13 mouse cellular contexts compared by ENCODE assay signal in genomic region chr12:106030796-106031195, GRCm38 (mm10). TPM values are rescaled to one million over a fixed set of nuclear protein-coding genes. Genes with fewer than 3 reads are reported as not detected.
A peak's percentile ranks its signal among the peaks of the same experiment; 100 is the strongest.
DNase-seq lines count a peak whose midpoint lies in the region; ATAC-seq and TF ChIP-seq lines count a peak whose summit lies in the region.
"Had no signal": no experiment of that assay in that cellular context is flagged by ENCODE, and none has a peak within 500 bp of the region (broad histone marks: within the 10 kb centered on the region; RNA-seq: fewer than 3 reads in every experiment).

No protein-coding gene starts in this region.

- ATAC-seq in forebrain, embryonic 16.5 days: no peak
- ATAC-seq in forebrain, embryonic 12.5 days (ENCODE audit: low FRiP score): no peak
- ATAC-seq in liver, postnatal 0 days: no peak
- ATAC-seq: midbrain, embryonic 16.5 days had no signal

- H3K4me3 ChIP-seq in forebrain, embryonic 16.5 days (replicated peaks; ENCODE audit: low read length): no peak overlapping the region
- H3K4me3 ChIP-seq in forebrain, embryonic 12.5 days (replicated peaks): no peak overlapping the region
- H3K4me3 ChIP-seq in bone marrow macrophage, adult 2 months (ENCODE audit: insufficient read depth, low read length): peak overlapping the region; percentile 32; the same call in 1 of the 2 replicates
- H3K4me3 ChIP-seq in liver, postnatal 0 days (ENCODE audit: low read depth, low read length): no peak overlapping the region
- H3K4me3 ChIP-seq: neural tube, embryonic 12.5 days had no signal

- no peak overlapping the region for H3K9ac ChIP-seq in forebrain, embryonic 16.5 days (replicated peaks; ENCODE audit: low read depth, low read length)
- no peak overlapping the region for H3K9ac ChIP-seq in forebrain, embryonic 12.5 days
- no peak overlapping the region for H3K9ac ChIP-seq in liver, postnatal 0 days (replicated peaks)
- H3K9ac ChIP-seq: hindbrain, embryonic 14.5 days; neural tube, embryonic 12.5 days had no signal

- H3K4me1 ChIP-seq in forebrain, embryonic 16.5 days (replicated peaks; ENCODE audit: control insufficient read depth, insufficient read depth, low read length): peaks cover 9% of the 10 kb centered on the region
- H3K4me1 ChIP-seq in forebrain, embryonic 12.5 days: 0 out of 2 replicates have a peak, but pooled peaks cover 3% of the 10 kb centered on the region
- peaks cover 52% of the 10 kb centered on the region for H3K4me1 ChIP-seq in bone marrow macrophage, adult 2 months (ENCODE audit: control insufficient read depth, insufficient read depth, low read length)
- H3K4me1 ChIP-seq in liver, postnatal 0 days (ENCODE audit: insufficient read depth): peaks cover 36% of the 10 kb centered on the region
- H3K4me1 ChIP-seq: neural tube, embryonic 12.5 days had no signal

- no peaks in the 10 kb centered on the region for H3K9me3 ChIP-seq in forebrain, embryonic 16.5 days (ENCODE audit: control insufficient read depth, low read length)
- H3K9me3 ChIP-seq in forebrain, embryonic 12.5 days: no peaks in the 10 kb centered on the region
- H3K9me3 ChIP-seq in liver, postnatal 0 days (ENCODE audit: low read length): no peaks in the 10 kb centered on the region
- H3K9me3 ChIP-seq: neural tube, embryonic 12.5 days had no signal

- H3K27ac ChIP-seq in forebrain, embryonic 16.5 days (ENCODE audit: low read length): peak overlapping the region; percentile 12; the same call in 1 of the 2 replicates
- H3K27ac ChIP-seq in forebrain, embryonic 12.5 days: no peak overlapping the region
- H3K27ac ChIP-seq in bone marrow macrophage, adult 2 months (ENCODE audit: insufficient read depth, low read depth, low read length): peak overlapping the region; percentile 86
- H3K27ac ChIP-seq in liver, postnatal 0 days (ENCODE audit: low read depth): peak overlapping the region; percentile 67
- H3K27ac ChIP-seq: hindbrain, embryonic 14.5 days; neural tube, embryonic 12.5 days had no signal

- TF ChIP-seq CTCF in bone marrow macrophage, adult 2 months (IDR thresholded peaks at IDR 0.05; ENCODE audit: low read depth, low read length): no peak
- no peak for TF ChIP-seq CTCF in liver, postnatal 0 days (IDR thresholded peaks at IDR 0.05; ENCODE audit: low read depth)

- no peaks in the 10 kb centered on the region for H3K36me3 ChIP-seq in forebrain, embryonic 16.5 days (ENCODE audit: control insufficient read depth, insufficient read depth)
- H3K36me3 ChIP-seq in forebrain, embryonic 12.5 days (replicated peaks): peaks cover 12% of the 10 kb centered on the region; the same call in 1 of the 2 replicates
- H3K36me3 ChIP-seq in liver, postnatal 0 days (replicated peaks; ENCODE audit: insufficient read depth, low read length): no peaks in the 10 kb centered on the region

- no peak for TF ChIP-seq EP300 in liver, postnatal 0 days (IDR thresholded peaks at IDR 0.05; ENCODE audit: low read depth)

- WGBS in forebrain, embryonic 16.5 days: 84% methylated on average over 7 of the region's 7 CpGs
- 92% methylated on average over 7 of the region's 7 CpGs for WGBS in forebrain, embryonic 12.5 days
- WGBS in liver, postnatal 0 days (ENCODE audit: insufficient replicate concordance): 80% methylated on average over 7 of the region's 7 CpGs

- no peak for TF ChIP-seq POLR2A in bone marrow macrophage, adult 2 months (IDR thresholded peaks at IDR 0.05; ENCODE audit: borderline replicate concordance, low read depth, low read length)

- no peaks in the 10 kb centered on the region for H3K27me3 ChIP-seq in forebrain, embryonic 16.5 days (replicated peaks; ENCODE audit: control insufficient read depth, insufficient read depth, low read length)
- H3K27me3 ChIP-seq in forebrain, embryonic 12.5 days: no peaks in the 10 kb centered on the region
- no peaks in the 10 kb centered on the region for H3K27me3 ChIP-seq in liver, postnatal 0 days (ENCODE audit: insufficient read depth, low read length)
- H3K27me3 ChIP-seq: neural tube, embryonic 12.5 days had no signal

- peak; percentile 56 for DNase-seq in CD4-positive, CD25-positive, alpha-beta regulatory T cell, adult 2 months (ENCODE audit: low read depth, low spot score)
- DNase-seq in liver, postnatal 0 days: no peak
- DNase-seq in lung, adult 18-20 months: no peak
- no peak for DNase-seq in cerebellum, postnatal 14 days
- DNase-seq in T-cell, adult 2 months (ENCODE audit: low spot score): no peak
- DNase-seq: cerebellum, adult 11-12 months; kidney, adult 9 months had no signal

- H3K4me2 ChIP-seq in forebrain, embryonic 16.5 days (ENCODE audit: low read length): no peak overlapping the region
- no peak overlapping the region for H3K4me2 ChIP-seq in forebrain, embryonic 12.5 days
- 0 out of 2 replicates have a peak overlapping the region, but pooled peaks have one; percentile 33 for H3K4me2 ChIP-seq in liver, postnatal 0 days (ENCODE audit: low read depth, low read length)
- H3K4me2 ChIP-seq: hindbrain, embryonic 14.5 days; neural tube, embryonic 12.5 days had no signal

RNA-seq across cellular contexts. Expression of gene Vrk1, which starts 20.8 kb away (rescaled TPM):
- polyA plus RNA-seq in forebrain, embryonic 16.5 days (2015; fragmentation: Nextera tagmentation; extraction: Ambion mirVana): 68.3 and 80.2 TPM in 2 replicates
- polyA plus RNA-seq in forebrain, embryonic 12.5 days (2016; fragmentation: Nextera tagmentation; extraction: Ambion mirVana): 97.7 and 106 TPM in 2 replicates
- 37.0 and 42.9 TPM in 2 replicates for polyA plus RNA-seq in bone marrow macrophage, adult 2 months (2012; ENCODE audit: insufficient read depth, insufficient read length, missing spikeins)
- 44.8 and 45.8 TPM in 2 replicates for polyA plus RNA-seq in liver, postnatal 0 days (2015; fragmentation: Nextera tagmentation; extraction: Ambion mirVana)
